Comparison of ENCODE assay signal across 10 mouse cellular contexts in the genomic region with DNA sequence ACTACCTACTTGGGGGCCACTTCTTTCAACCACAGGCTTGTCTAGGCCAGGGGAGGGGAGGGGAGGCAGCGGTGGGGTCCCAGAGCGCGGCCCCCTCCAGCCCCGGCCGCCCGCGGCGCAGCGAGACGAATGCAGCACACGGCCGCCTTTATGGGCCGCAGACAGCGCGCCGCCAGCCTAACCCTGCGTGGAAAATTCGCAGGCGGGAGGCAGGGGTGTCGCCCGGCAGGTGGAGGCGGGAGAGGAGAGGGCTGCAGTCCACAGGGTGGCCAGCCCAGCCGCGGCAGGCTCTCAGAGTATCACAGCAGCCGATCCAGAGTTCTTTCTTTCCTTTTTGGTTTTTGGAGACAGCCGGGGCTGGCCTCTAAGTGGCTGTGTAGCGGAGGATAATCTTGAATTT. TPM values are rescaled to one million over a fixed set of nuclear protein-coding genes. Genes with fewer than 3 reads are reported as not detected.
A peak's percentile ranks its signal among the peaks of the same experiment; 100 is the strongest.
DNase-seq lines count a peak whose midpoint lies in the region; ATAC-seq and TF ChIP-seq lines count a peak whose summit lies in the region.
"Had no signal": no experiment of that assay in that cellular context is flagged by ENCODE, and none has a peak within 500 bp of the region (broad histone marks: within the 10 kb centered on the region; RNA-seq: fewer than 3 reads in every experiment).

No protein-coding gene starts in this region.

- H3K27ac ChIP-seq in kidney, embryonic 16.5 days (ENCODE audit: low read length) = no peak overlapping the region
- peak overlapping the region; percentile 82 for H3K27ac ChIP-seq in forebrain, embryonic 10.5 days
- H3K27ac ChIP-seq in intestine, postnatal 0 days (ENCODE audit: low read depth, low read length) = no peak overlapping the region
- H3K27ac ChIP-seq in midbrain, postnatal 0 days (ENCODE audit: low read depth, low read length) = no peak overlapping the region

- no peaks in the 10 kb centered on the region for H3K9me3 ChIP-seq in kidney, embryonic 16.5 days (ENCODE audit: low read length)
- H3K9me3 ChIP-seq in forebrain, embryonic 10.5 days = no peaks in the 10 kb centered on the region
- no peaks in the 10 kb centered on the region for H3K9me3 ChIP-seq in intestine, postnatal 0 days (ENCODE audit: control insufficient read depth)
- no peaks in the 10 kb centered on the region for H3K9me3 ChIP-seq in midbrain, postnatal 0 days (ENCODE audit: low read length)
- H3K9me3 ChIP-seq: G1E had no signal

- no peak for TF ChIP-seq CTCF in intestine, postnatal 0 days (IDR thresholded peaks at IDR 0.05; ENCODE audit: low read depth)
- no peak for TF ChIP-seq CTCF in midbrain, postnatal 0 days (IDR thresholded peaks at IDR 0.05)

- H3K36me3 ChIP-seq in kidney, embryonic 16.5 days (ENCODE audit: insufficient read depth, low read length) = no peaks in the 10 kb centered on the region
- H3K36me3 ChIP-seq in forebrain, embryonic 10.5 days (replicated peaks) = no peaks in the 10 kb centered on the region
- no peaks in the 10 kb centered on the region for H3K36me3 ChIP-seq in intestine, postnatal 0 days (ENCODE audit: control insufficient read depth, insufficient read depth)
- H3K36me3 ChIP-seq in midbrain, postnatal 0 days (ENCODE audit: insufficient read depth, low read length) = no peaks in the 10 kb centered on the region
- H3K36me3 ChIP-seq: G1E had no signal

- 17% methylated on average over 27 of the region's 27 CpGs for WGBS in kidney, embryonic 16.5 days
- WGBS in forebrain, embryonic 10.5 days = 14% methylated on average over 27 of the region's 27 CpGs
- 28% methylated on average over 27 of the region's 27 CpGs for WGBS in intestine, postnatal 0 days
- 20% methylated on average over 26 of the region's 27 CpGs for WGBS in midbrain, postnatal 0 days

- H3K4me2 ChIP-seq in kidney, embryonic 16.5 days (replicated peaks; ENCODE audit: low read depth, low read length) = peak overlapping the region; percentile 49
- peak overlapping the region; percentile 37 for H3K4me2 ChIP-seq in intestine, postnatal 0 days (replicated peaks; ENCODE audit: low read depth)
- H3K4me2 ChIP-seq in midbrain, postnatal 0 days (ENCODE audit: low read depth, low read length, poor library complexity, severe bottlenecking) = peak overlapping the region; percentile 51

- peak overlapping the region; percentile 20 for H3K4me3 ChIP-seq in kidney, embryonic 16.5 days (ENCODE audit: low read length)
- H3K4me3 ChIP-seq in forebrain, embryonic 10.5 days = peak overlapping the region; percentile 38
- H3K4me3 ChIP-seq in intestine, postnatal 0 days (ENCODE audit: low read depth, low read length) = no peak overlapping the region
- peak overlapping the region; percentile 18; the same call in 1 of the 2 replicates for H3K4me3 ChIP-seq in midbrain, postnatal 0 days (ENCODE audit: low read depth, low read length)

- H3K27me3 ChIP-seq in kidney, embryonic 16.5 days (ENCODE audit: insufficient read depth, low read length) = peaks cover 4% of the 10 kb centered on the region; the same call in 1 of the 2 replicates
- peaks cover 32% of the 10 kb centered on the region for H3K27me3 ChIP-seq in forebrain, embryonic 10.5 days (ENCODE audit: poor library complexity, severe bottlenecking)
- H3K27me3 ChIP-seq in intestine, postnatal 0 days (replicated peaks; ENCODE audit: control insufficient read depth, insufficient read depth, low read length) = peaks cover 8% of the 10 kb centered on the region; the same call in 1 of the 2 replicates
- no peaks in the 10 kb centered on the region for H3K27me3 ChIP-seq in midbrain, postnatal 0 days (ENCODE audit: insufficient read depth, low read length)

- DNase-seq in kidney, adult 18-20 months = no peak
- DNase-seq in forebrain, embryonic 10.5 days (ENCODE audit: extremely low spot score, low spot score) = no peak
- no peak for DNase-seq in midbrain, postnatal 0 days (ENCODE audit: low spot score)
- no peak for DNase-seq in ovary, postnatal 10 days (ENCODE audit: low spot score)
- DNase-seq in layer of hippocampus, postnatal 25 days (ENCODE audit: extremely low spot score in 1 of 2, low spot score in 1 of 2) = no peak
- DNase-seq in lung, postnatal 4 days = no peak
- DNase-seq: thymus, postnatal 4 days had no signal

- H3K4me1 ChIP-seq in kidney, embryonic 16.5 days (ENCODE audit: insufficient read depth, low read length) = peaks cover 20% of the 10 kb centered on the region
- H3K4me1 ChIP-seq in forebrain, embryonic 10.5 days = peaks cover 52% of the 10 kb centered on the region
- no peaks in the 10 kb centered on the region for H3K4me1 ChIP-seq in intestine, postnatal 0 days (replicated peaks; ENCODE audit: control insufficient read depth, insufficient read depth, low read length)
- H3K4me1 ChIP-seq in midbrain, postnatal 0 days (ENCODE audit: insufficient read depth, low read length) = peaks cover 5% of the 10 kb centered on the region; the same call in 1 of the 2 replicates

- peak overlapping the region; percentile 67 for H3K9ac ChIP-seq in kidney, embryonic 16.5 days (replicated peaks; ENCODE audit: low read length)
- no peak overlapping the region for H3K9ac ChIP-seq in intestine, postnatal 0 days (ENCODE audit: low read depth, low read length)
- peak overlapping the region; percentile 39 for H3K9ac ChIP-seq in midbrain, postnatal 0 days (replicated peaks; ENCODE audit: low read length, poor library complexity, severe bottlenecking)

- no peak for ATAC-seq in kidney, embryonic 16.5 days (ENCODE audit: low FRiP score, low TSS enrichment)
- ATAC-seq in intestine, postnatal 0 days = no peak
- ATAC-seq in midbrain, postnatal 0 days (ENCODE audit: low FRiP score) = 0 out of 2 replicates have a peak, but pooled peaks have one; percentile 31

RNA-seq across cellular contexts. Expression of a gene that starts 21.4 kb away (rescaled TPM):
- polyA plus RNA-seq in kidney, embryonic 16.5 days (2015; fragmentation: Nextera tagmentation; extraction: Ambion mirVana) = 40.8 and 49.3 TPM in 2 replicates
- 40.4 and 46.9 TPM in 2 replicates for polyA plus RNA-seq in forebrain, embryonic 10.5 days (2016; fragmentation: Nextera tagmentation; extraction: Ambion mirVana)
- 5.4 and 8.0 TPM in 2 replicates for polyA plus RNA-seq in intestine, postnatal 0 days (2015; fragmentation: Nextera tagmentation; extraction: Ambion mirVana)
- 0.28 and 0.71 TPM in 2 replicates for total RNA-seq in midbrain, postnatal 0 days (2014; rRNA removed)
- polyA plus RNA-seq in midbrain, postnatal 0 days (2015; fragmentation: Nextera tagmentation; extraction: Ambion mirVana) = 3.8 and 5.1 TPM in 2 replicates
- total RNA-seq in layer of hippocampus, postnatal 25 days (2021) = under 1 TPM; 0.27 to 0.75 TPM
- total RNA-seq: G1E had no signal
- polyA plus RNA-seq: G1E had no signal
